Mouse (Mus musculus): Measurements from ENCODE around the gene Gm10282. TPM values are rescaled to one million over a fixed set of nuclear protein-coding genes. Genes with fewer than 3 reads are reported as not detected.

Gm10282 gene
- total and polyA plus RNA-seq, 2 experiments from 2014 or later, result 0.15 to 8.4 TPM

DNA sequence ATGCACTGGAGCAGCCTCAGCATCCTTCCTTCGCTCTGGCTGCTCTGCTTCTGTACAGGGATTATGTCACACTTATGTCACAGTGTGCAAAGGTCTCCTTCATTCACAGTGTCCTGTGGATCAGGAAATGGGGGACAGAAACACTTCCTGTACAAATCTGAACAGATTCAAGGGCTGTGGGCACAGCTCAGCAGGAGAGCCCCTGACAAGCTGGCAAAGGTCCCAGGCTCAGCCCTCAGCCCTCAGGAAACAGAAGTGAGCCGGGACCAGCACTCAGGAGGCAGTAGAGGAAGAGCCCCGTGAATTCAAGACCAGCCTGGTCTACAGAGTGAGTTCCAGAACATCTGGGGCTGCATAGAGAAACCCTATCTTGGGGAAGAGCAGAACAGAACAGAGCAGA lies 23.4 kb downstream of the Gm10282 start:
- H3K4me2 ChIP-seq (ENCODE audit: low read depth, low read length), result no peak overlapping the region
- 16% methylated on average over 3 of the region's 3 CpGs for WGBS
- no peak for TF ChIP-seq CTCF (IDR thresholded peaks at IDR 0.05; ENCODE audit: low read depth)
- peak; percentile 78 for TF ChIP-seq EP300 (IDR thresholded peaks at IDR 0.05; ENCODE audit: low read depth)
- no peaks in the 10 kb centered on the region for H3K36me3 ChIP-seq (replicated peaks; ENCODE audit: control insufficient read depth, insufficient read depth, low read length)
- no peaks in the 10 kb centered on the region for H3K27me3 ChIP-seq (ENCODE audit: control insufficient read depth, insufficient read depth, low read length)
- no peaks in the 10 kb centered on the region for H3K9me3 ChIP-seq (replicated peaks; ENCODE audit: control insufficient read depth, low read length)
- ATAC-seq (ENCODE audit: insufficient read depth, low read depth) (peak; percentile 67), DNase-seq (ENCODE audit: low spot score) (peak; percentile 40)
- no peak overlapping the region for H3K4me3 ChIP-seq (ENCODE audit: low read depth, low read length)
- no peak overlapping the region for H3K9ac ChIP-seq (replicated peaks; ENCODE audit: low read depth, low read length)
- H3K4me1 ChIP-seq (ENCODE audit: control insufficient read depth, insufficient read depth), result peaks cover 5% of the 10 kb centered on the region; the same call in 1 of the 2 replicates
- peak overlapping the region; percentile 72 for H3K27ac ChIP-seq (ENCODE audit: low read depth)

DNA sequence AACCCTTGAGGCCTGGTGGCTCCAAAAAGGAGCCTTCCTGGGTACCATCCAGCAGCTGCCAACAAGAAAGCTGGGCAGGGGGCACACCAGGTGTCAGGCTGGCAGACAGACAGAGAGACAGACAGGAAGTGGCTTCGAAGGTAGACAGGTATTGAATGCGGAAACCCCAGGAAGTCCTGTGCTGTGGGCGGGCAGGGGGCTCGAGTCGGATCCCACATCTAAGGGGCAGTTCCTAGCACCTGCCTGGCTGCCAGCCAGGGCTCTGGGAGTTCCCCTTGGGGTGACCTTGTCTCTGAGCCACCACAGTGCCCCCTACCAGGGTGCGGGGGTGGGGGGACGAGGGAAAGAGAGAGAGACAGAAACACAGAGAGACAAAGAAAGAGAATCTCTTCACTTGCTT lies 25.9 kb downstream of the Gm10282 start:
- TF ChIP-seq CTCF (IDR thresholded peaks at IDR 0.05; ENCODE audit: low read depth) (no peak), EP300 (IDR thresholded peaks at IDR 0.05; ENCODE audit: low read depth) (no peak)
- H3K4me2 ChIP-seq (ENCODE audit: low read depth, low read length), result no peak overlapping the region
- ATAC-seq (ENCODE audit: insufficient read depth, low read depth), result no peak
- H3K27ac ChIP-seq (ENCODE audit: low read depth), result no peak overlapping the region
- no peak for DNase-seq (ENCODE audit: low spot score)
- H3K36me3 ChIP-seq (replicated peaks; ENCODE audit: control insufficient read depth, insufficient read depth, low read length), result no peaks in the 10 kb centered on the region
- 77% methylated on average over 7 of the region's 7 CpGs for WGBS
- H3K9me3 ChIP-seq (replicated peaks; ENCODE audit: control insufficient read depth, low read length), result no peaks in the 10 kb centered on the region
- no peak overlapping the region for H3K4me3 ChIP-seq (ENCODE audit: low read depth, low read length)
- H3K9ac ChIP-seq (replicated peaks; ENCODE audit: low read depth, low read length), result no peak overlapping the region
- peaks cover 5% of the 10 kb centered on the region; the same call in 1 of the 2 replicates for H3K4me1 ChIP-seq (ENCODE audit: control insufficient read depth, insufficient read depth)
- H3K27me3 ChIP-seq (ENCODE audit: control insufficient read depth, insufficient read depth, low read length), result no peaks in the 10 kb centered on the region

DNA sequence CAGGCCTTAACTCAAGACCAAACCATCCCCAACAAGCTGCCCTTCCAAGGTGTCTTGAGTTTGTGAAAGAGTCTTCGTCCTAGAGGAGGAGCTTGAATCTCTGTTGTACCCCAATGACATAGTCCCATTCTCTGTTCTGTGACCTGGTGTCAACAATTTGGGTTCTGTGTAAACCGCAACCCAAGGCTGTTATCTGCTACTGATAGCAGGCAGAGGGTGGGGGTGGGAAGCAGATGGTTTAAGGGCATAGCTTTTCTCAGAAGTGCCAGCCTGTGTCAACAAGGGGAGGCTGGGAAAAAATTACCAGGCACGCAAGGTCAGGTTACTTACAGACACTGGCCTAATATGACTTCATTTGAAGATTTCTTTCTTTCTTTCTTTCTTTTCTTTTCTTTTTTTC lies 27.8 kb downstream of the Gm10282 start:
- 44% methylated on average over 3 of the region's 3 CpGs for WGBS
- Histone ChIP-seq H3K27me3 (ENCODE audit: control insufficient read depth, insufficient read depth, low read length) (no peaks in the 10 kb centered on the region), H3K36me3 (replicated peaks; ENCODE audit: control insufficient read depth, insufficient read depth, low read length) (no peaks in the 10 kb centered on the region), H3K9ac (replicated peaks; ENCODE audit: low read depth, low read length) (no peak overlapping the region), H3K9me3 (replicated peaks; ENCODE audit: control insufficient read depth, low read length) (no peaks in the 10 kb centered on the region), H3K4me3 (ENCODE audit: low read depth, low read length) (no peak overlapping the region), H3K27ac (ENCODE audit: low read depth) (no peak overlapping the region), H3K4me2 (ENCODE audit: low read depth, low read length) (no peak overlapping the region), H3K4me1 (ENCODE audit: control insufficient read depth, insufficient read depth) (peaks cover 5% of the 10 kb centered on the region; the same call in 1 of the 2 replicates)
- DNase-seq (ENCODE audit: low spot score) (no peak), ATAC-seq (ENCODE audit: insufficient read depth, low read depth) (no peak)
- TF ChIP-seq CTCF (IDR thresholded peaks at IDR 0.05; ENCODE audit: low read depth) (no peak), EP300 (IDR thresholded peaks at IDR 0.05; ENCODE audit: low read depth) (no peak)

DNA sequence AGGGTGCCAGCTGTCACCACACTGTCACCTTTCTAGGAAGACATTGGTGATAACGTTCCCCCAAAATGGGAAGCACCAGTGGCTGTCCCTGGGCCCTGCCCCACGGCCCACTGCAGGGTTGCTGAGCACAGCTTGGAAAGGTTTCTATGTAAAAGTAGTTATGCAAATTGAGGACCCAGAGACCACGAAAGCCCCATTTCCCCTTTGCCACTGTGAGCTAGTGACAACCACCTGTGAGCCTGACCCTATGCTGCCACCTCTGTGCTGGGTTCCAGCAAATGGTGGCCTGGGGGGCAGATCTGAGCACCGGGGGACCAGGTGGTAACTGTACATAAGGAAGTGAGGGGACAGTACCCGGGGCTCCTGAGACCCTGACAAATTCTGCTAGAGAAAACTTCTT lies 31.3 kb downstream of the Gm10282 start:
- TF ChIP-seq CTCF (IDR thresholded peaks at IDR 0.05; ENCODE audit: low read depth) (no peak), EP300 (IDR thresholded peaks at IDR 0.05; ENCODE audit: low read depth) (no peak)
- no peak overlapping the region for H3K4me2 ChIP-seq (ENCODE audit: low read depth, low read length)
- no peaks in the 10 kb centered on the region for H3K27me3 ChIP-seq (ENCODE audit: control insufficient read depth, insufficient read depth, low read length)
- no peak overlapping the region for H3K4me3 ChIP-seq (ENCODE audit: low read depth, low read length)
- no peak overlapping the region for H3K9ac ChIP-seq (replicated peaks; ENCODE audit: low read depth, low read length)
- 71% methylated on average over 5 of the region's 5 CpGs for WGBS
- H3K9me3 ChIP-seq (replicated peaks; ENCODE audit: control insufficient read depth, low read length), result no peaks in the 10 kb centered on the region
- ATAC-seq (ENCODE audit: insufficient read depth, low read depth) (no peak), DNase-seq (ENCODE audit: low spot score) (no peak)
- peaks cover 10% of the 10 kb centered on the region; the same call in 1 of the 2 replicates for H3K4me1 ChIP-seq (ENCODE audit: control insufficient read depth, insufficient read depth)
- H3K27ac ChIP-seq (ENCODE audit: low read depth), result no peak overlapping the region
- H3K36me3 ChIP-seq (replicated peaks; ENCODE audit: control insufficient read depth, insufficient read depth, low read length), result no peaks in the 10 kb centered on the region

DNA sequence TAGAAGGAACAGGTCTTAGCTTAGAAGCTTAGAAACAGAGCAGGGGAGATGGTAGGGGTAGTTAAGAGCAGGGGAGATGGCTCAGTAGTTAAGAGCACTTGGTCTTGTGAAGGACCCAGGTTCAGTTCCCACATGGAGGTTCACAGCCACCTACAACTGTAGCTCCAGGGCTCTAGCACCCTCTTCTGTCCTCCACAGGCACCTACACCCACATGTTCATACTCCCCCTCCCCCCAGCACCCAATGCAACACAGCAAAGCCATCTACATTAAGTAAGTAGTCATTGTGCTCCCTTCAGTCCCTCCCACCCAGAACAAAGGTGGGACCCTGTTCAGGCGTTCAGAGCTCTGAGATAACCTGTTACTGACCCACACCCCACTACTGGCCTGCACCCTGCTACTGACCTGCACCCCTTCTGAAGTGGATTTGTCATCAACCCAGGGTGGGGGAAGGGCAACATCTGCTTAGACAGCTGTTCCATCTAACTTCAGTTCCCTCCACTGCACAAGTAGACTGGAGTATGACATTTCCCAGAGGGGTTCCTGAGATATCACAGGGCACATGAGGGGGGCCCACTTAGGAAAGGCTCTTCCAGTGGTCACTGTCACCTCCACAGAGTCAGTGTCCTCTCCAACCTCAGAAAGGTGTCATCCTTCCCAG lies 31.8 kb downstream of the Gm10282 start:
- Histone ChIP-seq H3K27me3 (ENCODE audit: control insufficient read depth, insufficient read depth, low read length) (no peaks in the 10 kb centered on the region), H3K36me3 (replicated peaks; ENCODE audit: control insufficient read depth, insufficient read depth, low read length) (no peaks in the 10 kb centered on the region), H3K9me3 (replicated peaks; ENCODE audit: control insufficient read depth, low read length) (no peaks in the 10 kb centered on the region), H3K9ac (replicated peaks; ENCODE audit: low read depth, low read length) (no peak overlapping the region), H3K4me3 (ENCODE audit: low read depth, low read length) (no peak overlapping the region), H3K27ac (ENCODE audit: low read depth) (no peak overlapping the region), H3K4me2 (ENCODE audit: low read depth, low read length) (no peak overlapping the region), H3K4me1 (ENCODE audit: control insufficient read depth, insufficient read depth) (peaks cover 16% of the 10 kb centered on the region; the same call in 1 of the 2 replicates)
- TF ChIP-seq CTCF (IDR thresholded peaks at IDR 0.05; ENCODE audit: low read depth) (no peak), EP300 (IDR thresholded peaks at IDR 0.05; ENCODE audit: low read depth) (no peak)
- no peak for DNase-seq (ENCODE audit: low spot score)
- ATAC-seq (ENCODE audit: insufficient read depth, low read depth), result no peak
- 68% methylated on average over 1 of the region's 1 CpGs for WGBS

DNA sequence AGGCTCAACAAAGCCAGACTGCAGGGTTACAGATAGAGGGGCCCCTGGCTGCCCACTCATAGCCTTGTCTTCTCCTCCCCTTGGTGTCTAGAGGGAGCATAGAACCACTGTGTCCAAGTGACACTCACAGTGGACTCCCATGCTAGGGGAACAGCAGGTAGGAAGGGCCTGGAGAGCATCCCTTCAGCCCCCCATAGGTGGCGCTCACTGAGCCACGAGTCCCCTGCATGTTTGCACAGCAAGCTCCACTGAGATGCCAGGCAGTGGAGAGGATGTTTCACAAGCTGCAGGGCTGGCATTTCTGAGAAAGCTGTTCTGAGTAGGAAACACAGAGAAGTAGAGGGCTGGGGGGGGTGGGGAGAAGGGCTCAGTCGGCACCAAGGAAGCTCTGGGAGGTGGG lies 32.7 kb downstream of the Gm10282 start:
- no peak overlapping the region for H3K4me2 ChIP-seq (ENCODE audit: low read depth, low read length)
- H3K9ac ChIP-seq (replicated peaks; ENCODE audit: low read depth, low read length), result no peak overlapping the region
- no peak overlapping the region for H3K27ac ChIP-seq (ENCODE audit: low read depth)
- no peaks in the 10 kb centered on the region for H3K36me3 ChIP-seq (replicated peaks; ENCODE audit: control insufficient read depth, insufficient read depth, low read length)
- no peak overlapping the region for H3K4me3 ChIP-seq (ENCODE audit: low read depth, low read length)
- no peaks in the 10 kb centered on the region for H3K9me3 ChIP-seq (replicated peaks; ENCODE audit: control insufficient read depth, low read length)
- DNase-seq (ENCODE audit: low spot score), result peak; percentile 61
- ATAC-seq (ENCODE audit: insufficient read depth, low read depth), result peak; percentile 37; the same call in 1 of the 2 replicates
- TF ChIP-seq CTCF (IDR thresholded peaks at IDR 0.05; ENCODE audit: low read depth) (peak; percentile 75), EP300 (IDR thresholded peaks at IDR 0.05; ENCODE audit: low read depth) (no peak)
- 11% methylated on average over 3 of the region's 3 CpGs for WGBS
- peaks cover 13% of the 10 kb centered on the region; the same call in 1 of the 2 replicates for H3K4me1 ChIP-seq (ENCODE audit: control insufficient read depth, insufficient read depth)
- no peaks in the 10 kb centered on the region for H3K27me3 ChIP-seq (ENCODE audit: control insufficient read depth, insufficient read depth, low read length)

All from heart, postnatal 0 days (tissue).